ENCODE assay signal across 29 mouse cellular contexts in genomic region chr6:119225731-119226130, GRCm38 (mm10). TPM values are rescaled to one million over a fixed set of nuclear protein-coding genes. Genes with fewer than 3 reads are reported as not detected.
DNase-seq lines count a peak whose midpoint lies in the region; ATAC-seq and TF ChIP-seq lines count a peak whose summit lies in the region.
"Had no signal": no experiment of that assay in that cellular context is flagged by ENCODE, and none has a peak within 500 bp of the region (broad histone marks: within the 10 kb centered on the region; RNA-seq: fewer than 3 reads in every experiment).

No protein-coding gene starts in this region.

- H3K9ac ChIP-seq in forebrain, embryonic 11.5 days (ENCODE audit: low read length), result no peak overlapping the region
- no peak overlapping the region for H3K9ac ChIP-seq in forebrain, postnatal 0 days
- H3K9ac ChIP-seq in hindbrain, embryonic 13.5 days, result no peak overlapping the region
- H3K9ac ChIP-seq in hindbrain, embryonic 16.5 days (ENCODE audit: low read depth, low read length), result no peak overlapping the region
- H3K9ac ChIP-seq: embryonic facial prominence, embryonic 13.5 days; forebrain, embryonic 13.5 days; heart, embryonic 12.5 days; heart, embryonic 15.5 days; hindbrain, embryonic 14.5 days had no signal

- WGBS in forebrain, embryonic 11.5 days, result 88% methylated on average over 6 of the region's 6 CpGs
- WGBS in forebrain, postnatal 0 days, result 87% methylated on average over 6 of the region's 6 CpGs
- 93% methylated on average over 6 of the region's 6 CpGs for WGBS in hindbrain, embryonic 13.5 days
- 89% methylated on average over 6 of the region's 6 CpGs for WGBS in hindbrain, embryonic 16.5 days
- 92% methylated on average over 6 of the region's 6 CpGs for WGBS in lung, adult 2 months

- no peaks in the 10 kb centered on the region for H3K4me1 ChIP-seq in forebrain, embryonic 11.5 days (replicated peaks; ENCODE audit: control insufficient read depth, insufficient read depth, low read length)
- 0 out of 2 replicates have a peak, but pooled peaks cover 10% of the 10 kb centered on the region for H3K4me1 ChIP-seq in forebrain, postnatal 0 days (ENCODE audit: insufficient read depth)
- peaks cover 18% of the 10 kb centered on the region for H3K4me1 ChIP-seq in hindbrain, embryonic 13.5 days (replicated peaks)
- H3K4me1 ChIP-seq in hindbrain, embryonic 16.5 days (ENCODE audit: control insufficient read depth, insufficient read depth, low read depth, low read length), result peaks cover 17% of the 10 kb centered on the region
- H3K4me1 ChIP-seq in lung, adult 2 months (ENCODE audit: control insufficient read depth, insufficient read depth, low read length), result no peaks in the 10 kb centered on the region; the same call in 1 of the 2 replicates
- H3K4me1 ChIP-seq: embryonic facial prominence, embryonic 10.5 days; embryonic facial prominence, embryonic 13.5 days; heart, embryonic 12.5 days; heart, embryonic 15.5 days; hindbrain, embryonic 10.5 days had no signal

- ATAC-seq in forebrain, embryonic 11.5 days (replicated peaks; ENCODE audit: low FRiP score), result no peak
- no peak for ATAC-seq in forebrain, postnatal 0 days
- no peak for ATAC-seq in hindbrain, embryonic 13.5 days (ENCODE audit: low FRiP score)
- no peak for ATAC-seq in hindbrain, embryonic 16.5 days
- ATAC-seq: CD4-positive, CD25-positive, alpha-beta regulatory T cell, adult 4 months; forebrain, embryonic 13.5 days; intestine, postnatal 0 days had no signal

- no peaks in the 10 kb centered on the region for H3K9me3 ChIP-seq in forebrain, embryonic 11.5 days (ENCODE audit: control insufficient read depth, low read length)
- no peaks in the 10 kb centered on the region for H3K9me3 ChIP-seq in forebrain, postnatal 0 days (ENCODE audit: low read length)
- H3K9me3 ChIP-seq in hindbrain, embryonic 13.5 days, result no peaks in the 10 kb centered on the region
- no peaks in the 10 kb centered on the region for H3K9me3 ChIP-seq in hindbrain, embryonic 16.5 days (ENCODE audit: control insufficient read depth, low read length)
- H3K9me3 ChIP-seq: embryonic facial prominence, embryonic 10.5 days; embryonic facial prominence, embryonic 13.5 days; forebrain, embryonic 13.5 days; heart, embryonic 12.5 days; heart, embryonic 15.5 days; hindbrain, embryonic 10.5 days had no signal

- H3K36me3 ChIP-seq in forebrain, embryonic 11.5 days (ENCODE audit: control insufficient read depth, insufficient read depth, low read length), result no peaks in the 10 kb centered on the region; the same call in 1 of the 2 replicates
- H3K36me3 ChIP-seq in forebrain, postnatal 0 days (ENCODE audit: insufficient read depth), result peaks cover 8% of the 10 kb centered on the region; the same call in 1 of the 2 replicates
- H3K36me3 ChIP-seq in hindbrain, embryonic 13.5 days, result peaks cover 12% of the 10 kb centered on the region
- H3K36me3 ChIP-seq in hindbrain, embryonic 16.5 days (ENCODE audit: control insufficient read depth, insufficient read depth, low read length), result no peaks in the 10 kb centered on the region
- H3K36me3 ChIP-seq: heart, embryonic 12.5 days; heart, embryonic 15.5 days had no signal

- H3K27ac ChIP-seq in forebrain, embryonic 11.5 days (ENCODE audit: low read depth, low read length), result no peak overlapping the region
- no peak overlapping the region for H3K27ac ChIP-seq in forebrain, postnatal 0 days (ENCODE audit: low read depth, low read length)
- 0 out of 2 replicates have a peak overlapping the region, but pooled peaks have one; percentile 61 for H3K27ac ChIP-seq in hindbrain, embryonic 13.5 days
- no peak overlapping the region for H3K27ac ChIP-seq in hindbrain, embryonic 16.5 days (ENCODE audit: low read depth, low read length)
- H3K27ac ChIP-seq: embryonic facial prominence, embryonic 10.5 days; embryonic facial prominence, embryonic 13.5 days; forebrain, embryonic 13.5 days; gastrocnemius, adult 2 months; heart, embryonic 15.5 days; hindbrain, embryonic 10.5 days had no signal

- no peak for TF ChIP-seq CTCF in forebrain, postnatal 0 days (IDR thresholded peaks at IDR 0.05; ENCODE audit: low read depth)
- TF ChIP-seq CTCF in lung, adult 2 months (IDR thresholded peaks at IDR 0.05; ENCODE audit: insufficient read depth, low read length), result no peak

- H3K4me2 ChIP-seq in forebrain, embryonic 11.5 days (ENCODE audit: low read depth, low read length, severe bottlenecking), result no peak overlapping the region
- H3K4me2 ChIP-seq in forebrain, postnatal 0 days (ENCODE audit: low read depth), result no peak overlapping the region
- H3K4me2 ChIP-seq in hindbrain, embryonic 13.5 days, result no peak overlapping the region
- H3K4me2 ChIP-seq in hindbrain, embryonic 16.5 days (ENCODE audit: low read length), result no peak overlapping the region
- H3K4me2 ChIP-seq: embryonic facial prominence, embryonic 13.5 days; forebrain, embryonic 13.5 days; heart, embryonic 12.5 days; heart, embryonic 15.5 days; hindbrain, embryonic 14.5 days had no signal

- no peaks in the 10 kb centered on the region for H3K27me3 ChIP-seq in forebrain, embryonic 11.5 days (ENCODE audit: control insufficient read depth, insufficient read depth, low read length)
- H3K27me3 ChIP-seq in forebrain, postnatal 0 days (ENCODE audit: insufficient read depth, low read length), result no peaks in the 10 kb centered on the region
- no peaks in the 10 kb centered on the region for H3K27me3 ChIP-seq in hindbrain, embryonic 13.5 days
- no peaks in the 10 kb centered on the region for H3K27me3 ChIP-seq in hindbrain, embryonic 16.5 days (replicated peaks; ENCODE audit: control insufficient read depth, insufficient read depth, low read length)
- H3K27me3 ChIP-seq: embryonic facial prominence, embryonic 13.5 days; forebrain, embryonic 13.5 days; heart, embryonic 15.5 days had no signal

- TF ChIP-seq POLR2A in lung, adult 2 months (IDR thresholded peaks at IDR 0.05; ENCODE audit: borderline replicate concordance, extremely low read depth, low read depth, low read length), result no peak

- no peak overlapping the region for H3K4me3 ChIP-seq in forebrain, embryonic 11.5 days (ENCODE audit: low read depth, low read length)
- H3K4me3 ChIP-seq in forebrain, postnatal 0 days (ENCODE audit: low read depth, low read length), result no peak overlapping the region
- no peak overlapping the region for H3K4me3 ChIP-seq in hindbrain, embryonic 13.5 days
- no peak overlapping the region for H3K4me3 ChIP-seq in hindbrain, embryonic 16.5 days (ENCODE audit: low read length)
- H3K4me3 ChIP-seq in lung, adult 2 months (replicated peaks; ENCODE audit: extremely low read depth, low read depth, low read length), result no peak overlapping the region
- H3K4me3 ChIP-seq: embryonic facial prominence, embryonic 10.5 days; embryonic facial prominence, embryonic 13.5 days; erythroblast, embryonic 14.5 days; forebrain, embryonic 13.5 days; gastrocnemius, adult 2 months; heart, embryonic 12.5 days; heart, embryonic 15.5 days; hindbrain, embryonic 10.5 days had no signal

- DNase-seq in forebrain, embryonic 11.5 days (ENCODE audit: low spot score), result peak; percentile 35
- no peak for DNase-seq in forebrain, postnatal 0 days
- peak; percentile 19 to 29 for DNase-seq in right cerebral cortex, postnatal 10 days (ENCODE audit: low spot score in 2 of 2)
- DNase-seq in right cerebral cortex, postnatal 36 days (ENCODE audit: low spot score in 2 of 2), result no peak
- DNase-seq in lung, adult 2 months, result no peak
- DNase-seq: adrenal gland, adult 2 months; adrenal gland, postnatal 14 days; cerebellum, adult 11 months; embryo, embryonic 11 days; gastrocnemius, adult 2 months; gastrocnemius, postnatal 36 days; heart, postnatal 10 days; heart, postnatal 36 days had no signal

RNA-seq across cellular contexts. Expression of gene Cacna2d4, which starts 10.6 kb away (rescaled TPM):
- polyA plus RNA-seq in forebrain, embryonic 11.5 days (2014; fragmentation: Nextera tagmentation; extraction: Ambion mirVana), result 0.05 TPM in 1 of 2 replicates, not detected in the other
- 0.31 and 0.62 TPM in 2 replicates for total RNA-seq in forebrain, postnatal 0 days (2014; rRNA removed)
- polyA plus RNA-seq in forebrain, postnatal 0 days (2015; fragmentation: Nextera tagmentation; extraction: Ambion mirVana), result 0.48 and 0.55 TPM in 2 replicates
- polyA plus RNA-seq in hindbrain, embryonic 13.5 days (2015; fragmentation: Nextera tagmentation; extraction: Ambion mirVana), result 0.60 and 0.61 TPM in 2 replicates
- polyA plus RNA-seq in hindbrain, embryonic 16.5 days (2015; fragmentation: Nextera tagmentation; extraction: Ambion mirVana), result 0.66 and 1.2 TPM in 2 replicates
- polyA plus RNA-seq in lung, adult 2 months (2012; rRNA removed), result 2.1 and 4.0 TPM in 2 replicates
- total RNA-seq: adrenal gland, adult 2 months; adrenal gland, postnatal 14 days; heart, adult 8-10 months; heart, postnatal 10 days; heart, postnatal 36 days had no signal
- polyA plus RNA-seq: C2C12; embryonic facial prominence, embryonic 10.5 days; embryonic facial prominence, embryonic 13.5 days; erythroblast, embryonic 14.5 days; heart, embryonic 12.5 days; heart, embryonic 15.5 days; intestine, embryonic 14.5 days had no signal

RNA-seq across cellular contexts. Expression of gene Cacna1c, which starts 29.5 kb away (rescaled TPM):
- polyA plus RNA-seq in forebrain, embryonic 11.5 days (2014; fragmentation: Nextera tagmentation; extraction: Ambion mirVana), result 3.4 and 4.8 TPM in 2 replicates
- total RNA-seq in forebrain, postnatal 0 days (2014; rRNA removed), result 36.2 and 43.3 TPM in 2 replicates
- 3.2 and 4.2 TPM in 2 replicates for polyA plus RNA-seq in forebrain, postnatal 0 days (2015; fragmentation: Nextera tagmentation; extraction: Ambion mirVana)
- polyA plus RNA-seq in hindbrain, embryonic 13.5 days (2015; fragmentation: Nextera tagmentation; extraction: Ambion mirVana), result 5.9 and 6.9 TPM in 2 replicates
- polyA plus RNA-seq in hindbrain, embryonic 16.5 days (2015; fragmentation: Nextera tagmentation; extraction: Ambion mirVana), result 4.7 and 6.0 TPM in 2 replicates
- 11.3 and 16.3 TPM in 2 replicates for polyA plus RNA-seq in lung, adult 2 months (2012; rRNA removed)
- total RNA-seq: granulocyte monocyte progenitor cell, adult 5-6 weeks had no signal
- polyA plus RNA-seq: C2C12 had no signal

RNA-seq across cellular contexts. Expression of gene Dcp1b, which starts 50.7 kb away (rescaled TPM):
- 12.1 TPM in 2 replicates for polyA plus RNA-seq in forebrain, embryonic 11.5 days (2014; fragmentation: Nextera tagmentation; extraction: Ambion mirVana)
- total RNA-seq in forebrain, postnatal 0 days (2014; rRNA removed), result 24.0 and 29.6 TPM in 2 replicates
- 12.3 and 12.5 TPM in 2 replicates for polyA plus RNA-seq in forebrain, postnatal 0 days (2015; fragmentation: Nextera tagmentation; extraction: Ambion mirVana)
- 13.8 TPM in 2 replicates for polyA plus RNA-seq in hindbrain, embryonic 13.5 days (2015; fragmentation: Nextera tagmentation; extraction: Ambion mirVana)
- 10.6 and 11.8 TPM in 2 replicates for polyA plus RNA-seq in hindbrain, embryonic 16.5 days (2015; fragmentation: Nextera tagmentation; extraction: Ambion mirVana)
- polyA plus RNA-seq in lung, adult 2 months (2012; rRNA removed), result 19.6 TPM in 2 replicates

Comparison
In these comparisons a context has a peak if more than half of its experiments do, and no peak if none do; other contexts are left out.
1. DNase-seq: peak in forebrain, embryonic 11.5 days (single experiment) and right cerebral cortex, postnatal 10 days (2 of 2); none in forebrain, postnatal 0 days (single experiment), right cerebral cortex, postnatal 36 days (0 of 2) and lung, adult 2 months (single experiment).